Mouse (Mus musculus): ENCODE measurements around the gene Gm6588. TPM values are rescaled to one million over a fixed set of nuclear protein-coding genes. Genes with fewer than 3 reads are reported as not detected.
"Not testable (repeated sequence)": the region's sequence is repeated elsewhere in the genome, so short reads cannot be mapped to it uniquely, and the experiment has no call there.

Gene Gm6588
- polyA plus RNA-seq (2012; ENCODE audit: insufficient read depth, insufficient read length, missing spikeins), result not detected in 2 replicates

DNA sequence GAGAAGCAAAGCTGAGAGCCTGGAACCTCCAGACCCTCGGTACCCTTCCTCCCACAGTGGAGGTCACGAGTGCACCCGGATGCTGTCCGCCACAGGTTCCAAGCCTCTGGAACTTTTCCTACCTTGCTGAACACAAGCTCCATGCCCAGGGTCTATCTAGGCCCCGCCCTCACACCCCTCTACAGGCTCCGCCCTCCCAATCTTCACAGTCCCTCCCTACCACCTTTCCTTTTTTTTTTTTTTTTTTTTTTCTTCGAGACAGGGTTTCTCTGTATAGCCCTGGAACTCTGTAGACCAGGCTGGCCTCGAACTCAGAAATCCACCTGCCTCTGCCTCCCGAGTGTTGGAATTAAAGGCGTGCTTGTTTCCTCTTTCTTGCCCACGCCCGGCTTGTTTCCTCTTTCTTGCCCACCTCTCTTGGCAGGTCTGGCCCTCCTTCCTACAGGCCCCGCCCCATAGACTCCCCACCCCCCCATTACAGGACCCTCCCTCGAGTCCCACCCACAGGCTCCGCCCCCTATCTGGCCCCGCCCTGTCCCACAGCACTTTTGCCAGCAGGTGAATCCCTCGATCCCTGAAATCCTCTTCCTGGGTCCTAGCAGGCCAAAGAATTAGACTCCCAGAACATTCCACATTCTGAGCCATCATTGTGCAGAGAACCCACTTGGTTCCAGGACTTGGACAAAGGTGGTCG, at the start of gene Gm6588:
Gene Gm6588, plus strand, starts transcription at position 680 of the 694 bp plus-strand sequence.
- Histone ChIP-seq H3K27ac (replicated peaks; ENCODE audit: low read depth, low read length) (no peak within 1 kb of the TSS), H3K4me3 (ENCODE audit: insufficient read depth, low read depth, low read length) (no peak within 1 kb of the TSS), H3K4me1 (ENCODE audit: control insufficient read depth, insufficient read depth, insufficient read length, low read length) (no peaks in the 10 kb centered on the region)

DNA sequence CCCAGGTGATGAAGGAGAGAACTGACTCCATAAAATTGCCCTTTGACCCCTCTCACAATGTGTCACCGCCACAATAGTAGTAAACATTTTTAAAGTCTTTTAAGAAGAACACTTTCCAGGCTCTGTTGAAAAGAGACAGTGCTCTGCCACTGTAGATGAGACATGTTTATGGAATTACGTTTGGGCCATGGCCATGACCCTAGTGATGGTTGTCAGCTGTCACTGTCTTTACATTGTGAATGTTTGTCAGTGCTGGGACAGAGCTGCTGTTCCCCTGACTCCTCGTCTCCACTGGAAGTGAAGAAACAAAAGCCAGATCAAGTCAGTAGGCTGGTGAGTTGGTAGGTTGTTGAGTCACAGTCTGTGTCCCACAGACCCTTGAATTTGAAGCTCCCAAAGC, 46.8 kb upstream of the Gm6588 start:
- H3K4me3 ChIP-seq (ENCODE audit: insufficient read depth, low read depth, low read length), result no peak overlapping the region
- no peak overlapping the region for H3K27ac ChIP-seq (replicated peaks; ENCODE audit: low read depth, low read length)
- H3K4me1 ChIP-seq (ENCODE audit: control insufficient read depth, insufficient read depth, insufficient read length, low read length), result no peaks in the 10 kb centered on the region

DNA sequence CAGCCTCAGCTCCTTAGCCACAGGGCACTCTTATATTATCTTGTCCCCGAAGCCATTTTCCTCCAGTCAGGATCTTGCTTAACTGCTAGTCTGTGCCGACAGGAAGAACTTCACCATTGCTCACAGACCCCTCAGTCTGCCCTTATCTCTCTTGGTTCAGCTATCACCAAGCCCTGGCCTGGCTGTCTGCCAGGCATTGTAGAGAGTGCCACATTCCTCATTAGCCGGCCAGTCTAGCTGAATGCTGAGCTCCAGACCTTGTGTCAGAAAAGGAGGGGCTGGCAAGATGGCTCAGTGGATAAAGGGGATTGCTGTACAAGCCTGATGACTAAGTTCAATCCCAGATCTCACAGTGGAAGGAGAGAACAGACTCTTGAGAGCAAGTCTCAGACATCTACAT, 43.2 kb upstream of the Gm6588 start:
- Histone ChIP-seq H3K4me3 (ENCODE audit: insufficient read depth, low read depth, low read length) (no peak overlapping the region), H3K27ac (replicated peaks; ENCODE audit: low read depth, low read length) (no peak overlapping the region), H3K4me1 (ENCODE audit: control insufficient read depth, insufficient read depth, insufficient read length, low read length) (no peaks in the 10 kb centered on the region)

DNA sequence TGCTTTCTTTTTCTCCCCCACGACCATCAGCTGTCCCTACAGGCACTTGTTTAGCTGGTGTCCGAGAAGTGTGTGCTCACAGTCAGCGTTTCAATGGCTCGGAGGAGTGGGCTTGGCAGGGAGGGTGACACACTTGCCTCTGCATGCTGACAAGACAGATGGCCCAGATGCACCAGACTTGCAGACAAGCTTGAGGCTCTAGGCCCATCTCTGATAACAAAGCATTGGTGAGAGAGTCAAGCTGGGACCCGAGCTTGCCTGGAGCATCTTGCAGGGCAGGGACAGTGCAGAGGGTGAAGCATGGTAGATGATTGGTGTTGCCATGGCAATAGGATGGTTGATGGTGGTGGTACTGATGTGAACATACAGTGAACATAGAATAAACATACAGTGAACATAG, 40.0 kb upstream of the Gm6588 start:
- Histone ChIP-seq H3K4me3 (ENCODE audit: insufficient read depth, low read depth, low read length) (no peak overlapping the region), H3K4me1 (ENCODE audit: control insufficient read depth, insufficient read depth, insufficient read length, low read length) (no peaks in the 10 kb centered on the region), H3K27ac (replicated peaks; ENCODE audit: low read depth, low read length) (no peak overlapping the region)

DNA sequence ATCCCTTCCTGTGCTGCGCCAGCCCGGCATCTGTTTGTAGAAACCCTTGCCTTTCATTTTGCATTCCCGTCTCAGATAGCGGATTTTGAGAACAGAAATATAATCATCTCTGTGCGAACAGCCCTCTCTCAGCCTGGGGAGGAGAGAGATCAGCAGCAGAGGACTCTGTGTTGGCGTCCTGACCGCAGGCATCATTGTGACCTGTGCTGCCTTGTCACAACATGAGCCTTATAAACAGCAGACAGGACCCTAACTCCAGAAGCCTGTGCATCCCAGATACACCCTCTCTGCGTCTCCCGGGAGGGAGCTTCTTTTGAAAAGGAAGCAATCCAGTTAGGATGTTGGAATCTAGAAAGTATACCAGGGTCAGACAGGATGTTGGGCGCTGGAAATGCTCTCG, 38.2 kb upstream of the Gm6588 start:
- Histone ChIP-seq H3K4me3 (ENCODE audit: insufficient read depth, low read depth, low read length) (no peak overlapping the region), H3K4me1 (ENCODE audit: control insufficient read depth, insufficient read depth, insufficient read length, low read length) (no peaks in the 10 kb centered on the region), H3K27ac (replicated peaks; ENCODE audit: low read depth, low read length) (no peak overlapping the region)

DNA sequence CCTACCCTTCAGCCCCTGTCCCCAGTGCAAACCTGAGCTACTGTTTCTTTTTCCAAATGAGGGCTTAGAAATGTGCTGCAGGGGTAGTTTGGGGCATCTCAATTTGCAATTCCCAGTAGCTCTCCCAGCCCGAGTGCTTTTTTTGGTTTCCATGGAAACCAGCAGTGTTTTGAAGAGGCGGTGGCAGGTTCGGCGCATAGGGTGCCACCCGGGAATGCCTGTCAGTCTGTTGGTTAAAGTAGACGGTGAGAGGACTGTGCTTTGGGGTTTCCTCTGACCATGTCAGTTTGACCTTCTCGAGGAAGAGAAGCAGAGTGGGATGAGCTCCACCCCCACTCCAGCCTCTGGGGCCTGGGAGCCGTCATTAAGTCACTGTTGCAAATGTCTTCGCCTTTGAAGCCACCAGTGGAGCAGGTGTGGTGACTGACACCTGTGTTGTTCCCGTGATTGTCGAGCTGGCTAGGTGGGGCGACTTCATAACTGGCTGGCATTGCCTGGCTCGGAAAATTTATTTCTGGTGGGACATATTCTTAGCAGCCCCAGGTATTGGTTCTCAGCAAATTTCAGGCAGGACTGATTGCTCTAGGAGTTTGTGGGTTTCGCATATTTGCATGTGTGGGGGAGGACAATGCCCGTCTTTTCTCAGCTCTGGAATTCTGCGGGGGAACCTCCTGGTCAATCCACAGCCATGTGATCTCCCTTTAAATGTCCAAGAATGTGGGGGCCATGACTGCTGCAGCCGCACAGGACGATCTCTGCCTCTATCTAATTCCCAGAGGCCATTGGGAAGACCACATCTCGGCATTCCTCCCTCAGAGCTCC, 37.5 kb upstream of the Gm6588 start:
- H3K27ac ChIP-seq (replicated peaks; ENCODE audit: low read depth, low read length), result no peak overlapping the region
- no peak overlapping the region for H3K4me3 ChIP-seq (ENCODE audit: insufficient read depth, low read depth, low read length)
- H3K4me1 ChIP-seq (ENCODE audit: control insufficient read depth, insufficient read depth, insufficient read length, low read length), result no peaks in the 10 kb centered on the region

DNA sequence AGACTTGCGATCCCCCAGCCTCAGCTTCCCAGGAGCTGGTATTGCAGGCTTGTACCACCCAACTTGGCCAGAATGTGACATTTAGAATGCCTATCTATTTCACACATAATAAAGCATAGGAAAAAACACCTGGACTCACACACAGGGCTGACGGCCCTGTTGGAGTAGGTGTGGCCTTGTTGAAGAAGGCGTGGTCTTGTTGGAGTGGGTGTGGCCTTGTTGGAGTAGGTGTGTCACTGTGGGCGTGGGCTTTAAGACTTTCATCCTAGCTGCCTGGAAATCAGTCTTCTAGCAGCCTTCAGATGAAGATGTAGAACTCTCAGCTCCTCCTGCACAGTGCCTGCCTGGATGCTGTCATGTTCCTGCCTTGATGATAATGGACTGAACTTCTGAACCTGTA, 36.4 kb upstream of the Gm6588 start:
- H3K27ac ChIP-seq (replicated peaks; ENCODE audit: low read depth, low read length); H3K4me1 ChIP-seq (ENCODE audit: control insufficient read depth, insufficient read depth, insufficient read length, low read length); H3K4me3 ChIP-seq (ENCODE audit: insufficient read depth, low read depth, low read length): not testable (repeated sequence)

DNA sequence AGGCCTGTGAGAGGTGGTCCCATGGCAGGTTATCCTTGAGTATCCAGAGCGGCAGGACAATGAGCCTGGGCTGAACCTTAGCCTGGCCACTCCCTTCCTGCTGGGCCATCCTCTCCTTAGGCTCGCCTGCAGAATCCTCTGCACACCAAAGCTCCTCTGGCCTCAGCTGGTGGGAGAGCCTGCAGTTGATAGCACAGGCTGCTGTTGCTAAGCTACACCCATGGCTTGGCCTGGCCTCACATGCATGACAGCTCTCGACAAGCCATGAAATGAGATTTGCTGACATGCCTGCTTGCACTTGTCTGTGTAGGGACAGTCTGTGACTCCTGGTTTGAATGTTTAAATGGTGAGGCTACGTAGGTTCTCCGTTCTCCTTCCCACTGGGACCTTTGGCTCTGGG, 32.6 kb upstream of the Gm6588 start:
- no peaks in the 10 kb centered on the region for H3K4me1 ChIP-seq (ENCODE audit: control insufficient read depth, insufficient read depth, insufficient read length, low read length)
- H3K4me3 ChIP-seq (ENCODE audit: insufficient read depth, low read depth, low read length), result no peak overlapping the region
- no peak overlapping the region for H3K27ac ChIP-seq (replicated peaks; ENCODE audit: low read depth, low read length)

DNA sequence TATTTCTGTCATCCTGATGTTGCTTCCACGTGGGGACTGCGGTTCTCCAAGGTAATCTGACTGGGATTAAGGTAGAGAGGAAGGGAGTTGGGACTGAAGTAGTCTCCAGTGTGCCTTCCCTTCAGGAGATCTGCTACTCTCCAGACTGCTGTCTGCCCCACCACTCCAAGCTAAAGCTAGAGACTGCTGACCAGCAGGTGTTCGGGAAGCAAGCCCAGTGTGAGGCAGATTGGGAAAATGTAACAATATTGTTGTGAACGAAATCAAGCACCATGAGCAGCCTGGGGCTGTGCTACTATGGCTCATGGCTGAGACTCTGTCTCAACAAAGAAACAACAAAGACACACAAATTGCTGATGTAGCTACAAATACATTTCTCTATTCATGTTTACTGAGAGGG, 31.2 kb upstream of the Gm6588 start:
- no peak overlapping the region for H3K4me3 ChIP-seq (ENCODE audit: insufficient read depth, low read depth, low read length)
- H3K27ac ChIP-seq (replicated peaks; ENCODE audit: low read depth, low read length), result no peak overlapping the region
- no peaks in the 10 kb centered on the region for H3K4me1 ChIP-seq (ENCODE audit: control insufficient read depth, insufficient read depth, insufficient read length, low read length)

DNA sequence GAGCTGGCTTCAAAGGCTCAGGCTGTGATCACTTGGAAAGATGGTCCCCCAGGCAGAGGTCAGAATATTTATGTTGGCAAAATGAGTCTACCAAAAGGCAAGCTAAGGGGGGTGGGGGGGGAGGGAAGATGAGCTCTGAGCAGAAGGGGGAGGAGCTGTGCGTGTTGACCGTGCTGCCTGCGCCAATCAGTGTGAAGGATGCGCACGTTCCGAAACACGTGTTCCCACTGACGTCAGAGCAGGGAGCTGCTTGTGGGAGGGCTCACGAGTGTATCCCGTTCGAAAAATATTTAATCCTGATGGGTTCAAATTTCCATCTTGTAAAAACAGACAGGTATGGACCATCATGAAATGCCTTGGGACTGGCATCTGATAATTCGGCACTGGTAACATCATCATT, 29.7 kb upstream of the Gm6588 start:
- no peaks in the 10 kb centered on the region for H3K4me1 ChIP-seq (ENCODE audit: control insufficient read depth, insufficient read depth, insufficient read length, low read length)
- no peak overlapping the region for H3K27ac ChIP-seq (replicated peaks; ENCODE audit: low read depth, low read length)
- no peak overlapping the region for H3K4me3 ChIP-seq (ENCODE audit: insufficient read depth, low read depth, low read length)

DNA sequence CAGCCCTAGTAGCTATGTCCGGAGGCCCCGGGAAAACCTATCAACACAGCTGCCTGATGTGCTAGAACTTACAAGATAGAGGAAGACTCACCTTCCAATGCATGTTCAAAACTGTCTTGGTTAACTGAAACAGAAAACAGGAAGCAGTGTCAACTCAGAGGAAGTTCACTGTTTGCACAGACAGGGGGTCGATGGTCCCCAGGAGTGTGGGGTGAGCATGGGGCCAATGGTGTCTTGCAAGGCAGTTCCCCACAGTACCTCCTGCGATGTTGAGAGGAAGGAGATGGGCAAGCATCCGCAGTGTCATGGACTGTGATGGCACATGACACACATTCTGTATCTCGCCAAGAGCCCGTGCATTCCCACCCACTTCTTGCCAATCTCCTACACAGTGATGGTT, 22.6 kb upstream of the Gm6588 start:
- H3K4me1 ChIP-seq (ENCODE audit: control insufficient read depth, insufficient read depth, insufficient read length, low read length), result no peaks in the 10 kb centered on the region
- no peak overlapping the region for H3K27ac ChIP-seq (replicated peaks; ENCODE audit: low read depth, low read length)
- H3K4me3 ChIP-seq (ENCODE audit: insufficient read depth, low read depth, low read length), result no peak overlapping the region

DNA sequence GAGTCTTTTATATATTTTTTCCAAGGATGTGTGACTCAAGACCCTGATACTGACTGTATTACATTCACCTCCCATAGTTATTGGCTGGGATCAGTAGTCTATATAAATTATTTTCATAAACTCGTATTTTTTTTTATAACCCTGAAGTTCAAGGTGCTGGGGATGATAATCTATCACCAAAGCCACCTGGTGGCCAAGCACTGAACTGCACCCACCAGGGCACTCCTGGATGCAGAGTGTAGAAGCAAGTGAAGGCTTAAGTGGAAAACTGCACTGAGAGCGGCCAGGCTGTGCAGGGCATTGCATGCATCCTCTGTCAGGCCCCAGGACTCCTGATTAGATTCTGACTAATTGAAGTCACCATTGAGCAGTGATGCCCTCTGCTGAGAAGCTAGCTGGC, 21.9 kb upstream of the Gm6588 start:
- Histone ChIP-seq H3K4me3 (ENCODE audit: insufficient read depth, low read depth, low read length) (no peak overlapping the region), H3K4me1 (ENCODE audit: control insufficient read depth, insufficient read depth, insufficient read length, low read length) (no peaks in the 10 kb centered on the region), H3K27ac (replicated peaks; ENCODE audit: low read depth, low read length) (no peak overlapping the region)

DNA sequence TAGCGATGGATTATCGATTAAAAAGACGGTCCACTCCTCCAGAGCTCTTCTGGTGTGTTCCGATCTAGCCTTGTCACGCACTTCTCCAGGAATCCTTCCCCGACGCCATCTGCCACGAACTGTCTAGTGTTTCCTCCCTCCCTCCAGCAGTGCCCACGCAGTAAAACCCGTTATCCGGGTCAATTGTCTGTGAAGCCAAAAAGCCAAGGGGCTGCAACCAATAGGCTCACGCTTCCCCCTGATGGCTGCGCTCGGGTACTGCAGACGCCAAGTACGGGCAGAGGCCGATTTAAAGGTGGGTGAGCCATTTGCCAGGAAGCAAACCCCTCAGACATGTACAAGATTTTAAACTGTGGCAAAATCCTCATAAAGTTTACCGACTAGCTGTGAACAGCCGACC, 20.3 kb upstream of the Gm6588 start:
- no peaks in the 10 kb centered on the region for H3K4me1 ChIP-seq (ENCODE audit: control insufficient read depth, insufficient read depth, insufficient read length, low read length)
- no peak overlapping the region for H3K4me3 ChIP-seq (ENCODE audit: insufficient read depth, low read depth, low read length)
- H3K27ac ChIP-seq (replicated peaks; ENCODE audit: low read depth, low read length), result no peak overlapping the region

DNA sequence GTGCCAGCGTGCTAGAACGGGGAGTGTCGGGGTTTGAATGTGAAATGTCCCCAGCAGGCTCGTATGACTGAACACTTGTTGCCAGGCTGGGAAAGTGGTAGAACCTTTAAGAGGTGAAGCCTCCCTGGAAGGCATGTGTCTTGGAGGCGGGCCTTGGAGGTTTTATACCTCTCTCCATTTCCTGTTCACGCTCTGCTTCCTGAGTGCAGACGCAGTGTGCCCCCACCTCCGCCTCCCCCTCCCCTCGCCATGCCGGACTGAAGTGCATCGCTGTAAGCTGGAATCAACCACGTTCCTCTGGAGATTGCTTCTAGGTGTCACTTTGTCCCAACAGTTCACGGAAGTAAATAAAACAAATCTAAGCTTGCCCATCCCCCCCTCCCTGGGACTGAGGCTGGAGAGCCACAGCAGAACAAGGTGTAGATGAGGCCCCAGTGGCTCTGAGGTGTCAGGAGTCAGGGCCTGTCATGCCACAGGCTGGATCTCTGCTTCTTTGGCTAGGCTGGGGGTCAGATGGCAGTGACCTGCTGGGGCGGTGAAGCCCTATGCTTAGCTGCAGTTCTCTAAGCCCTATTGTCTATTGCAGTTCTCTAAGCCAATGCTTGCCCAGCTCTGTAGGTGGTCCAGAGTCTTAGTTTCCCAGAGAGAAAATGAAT, 18.0 kb upstream of the Gm6588 start:
- Histone ChIP-seq H3K4me3 (ENCODE audit: insufficient read depth, low read depth, low read length) (no peak overlapping the region), H3K4me1 (ENCODE audit: control insufficient read depth, insufficient read depth, insufficient read length, low read length) (no peaks in the 10 kb centered on the region)

DNA sequence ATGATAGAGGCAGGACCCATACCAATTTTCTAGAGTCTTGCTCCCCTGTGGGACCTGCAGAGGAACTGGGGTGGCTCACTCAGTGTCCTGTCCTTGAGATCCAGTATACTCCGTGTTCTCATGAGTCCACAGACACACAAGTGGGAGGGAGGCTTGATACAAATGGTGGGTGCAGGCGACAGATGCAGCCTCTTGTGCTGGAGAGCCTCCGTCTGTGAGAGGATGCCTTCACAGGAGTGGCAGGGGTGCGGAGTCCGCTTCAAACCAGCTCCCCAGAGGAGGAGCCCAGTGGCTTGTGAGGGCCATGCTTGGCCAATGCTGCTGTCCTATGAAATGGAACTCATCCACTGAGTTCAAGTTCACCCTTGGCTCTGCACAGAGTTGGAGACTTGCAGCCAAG, 17.2 kb upstream of the Gm6588 start:
- Histone ChIP-seq H3K4me1 (ENCODE audit: control insufficient read depth, insufficient read depth, insufficient read length, low read length) (no peaks in the 10 kb centered on the region), H3K27ac (replicated peaks; ENCODE audit: low read depth, low read length) (no peak overlapping the region), H3K4me3 (ENCODE audit: insufficient read depth, low read depth, low read length) (no peak overlapping the region)

More for the DNA sequence above, 18.0 kb upstream of the Gm6588 start:
- no peak overlapping the region for H3K27ac ChIP-seq (replicated peaks; ENCODE audit: low read depth, low read length)
